Mouse (Mus musculus) urinary bladder, postnatal 36 days (tissue): ENCODE data around the gene Cul5.

Experiments
- DNase-seq, 2 experiments: peaks; one replicate each; pipeline ENCODE4 v3.0.0; 2022; ENCODE audit warnings: low spot score in 2 of 2, mixed read lengths in 1 of 2

The Cul5 gene

GRCm38 (mm10) chr9:53669680-53670219 is at the start of gene Cul5:
Gene Cul5, minus strand, starts transcription at chr9:53670014.
- peak in 1 of 2 experiments; percentile 10 for DNase-seq

- DNase-seq: peak; percentile 38 to 50
Measured at GRCm38 (mm10) chr9:53705992-53706696, 36.3 kb upstream of the Cul5 start, which contains the start of gene Rab39. Gene Rab39, minus strand, starts transcription at chr9:53706232.

GRCm38 (mm10) chr9:53705491-53705991 is 35.7 kb upstream of the Cul5 start:
- DNase-seq: no peak

GRCm38 (mm10) chr9:53702991-53703390 is 33.2 kb upstream of the Cul5 start:
- no peak for DNase-seq

GRCm38 (mm10) chr9:53700496-53700895 is 30.7 kb upstream of the Cul5 start:
- DNase-seq: no peak

- no peak for DNase-seq
Measured at GRCm38 (mm10) chr9:53695846-53696245, 26.0 kb upstream of the Cul5 start.

- no peak for DNase-seq
Measured at GRCm38 (mm10) chr9:53693718-53694117, 23.9 kb upstream of the Cul5 start.

GRCm38 (mm10) chr9:53691745-53692670 is 22.2 kb upstream of the Cul5 start:
- no peak for DNase-seq

- no peak for DNase-seq
Measured at GRCm38 (mm10) chr9:53680851-53681250, 11.0 kb upstream of the Cul5 start.

GRCm38 (mm10) chr9:53676921-53677320 is 7.1 kb upstream of the Cul5 start:
- no peak for DNase-seq

- DNase-seq: peak; percentile 59
Measured at GRCm38 (mm10) chr9:53673571-53673970, 3.8 kb upstream of the Cul5 start.

GRCm38 (mm10) chr9:53667020-53667669 is 2.7 kb downstream of the Cul5 start:
- DNase-seq: peak; percentile 90 to 92

GRCm38 (mm10) chr9:53666665-53667019 is 3.2 kb downstream of the Cul5 start:
- no peak for DNase-seq

GRCm38 (mm10) chr9:53665428-53665827 is 4.4 kb downstream of the Cul5 start:
- DNase-seq: no peak

GRCm38 (mm10) chr9:53664819-53665218 is 5.0 kb downstream of the Cul5 start:
- DNase-seq: no peak

- no peak for DNase-seq
Measured at GRCm38 (mm10) chr9:53634796-53635195, 35.0 kb downstream of the Cul5 start.

GRCm38 (mm10) chr9:53615246-53615645 is 54.6 kb downstream of the Cul5 start:
- DNase-seq: no peak

GRCm38 (mm10) chr9:53614286-53614685 is 55.5 kb downstream of the Cul5 start:
- DNase-seq: no peak

GRCm38 (mm10) chr9:53609968-53610781 is 59.6 kb downstream of the Cul5 start, which contains the start of gene Acat1:
Gene Acat1, minus strand, starts transcription at chr9:53610382.
- DNase-seq: peak; percentile 91 to 96

- no peak for DNase-seq
Measured at GRCm38 (mm10) chr9:53609306-53609967, 60.4 kb downstream of the Cul5 start.
